Mouse (Mus musculus) ovary, postnatal 10 days (tissue): ENCODE results near the gene Pole2.

Experiments
- DNase-seq: peaks from one replicate; pipeline ENCODE4 v3.0.0; 2022; ENCODE audit warnings: low spot score

Pole2 gene

DNA sequence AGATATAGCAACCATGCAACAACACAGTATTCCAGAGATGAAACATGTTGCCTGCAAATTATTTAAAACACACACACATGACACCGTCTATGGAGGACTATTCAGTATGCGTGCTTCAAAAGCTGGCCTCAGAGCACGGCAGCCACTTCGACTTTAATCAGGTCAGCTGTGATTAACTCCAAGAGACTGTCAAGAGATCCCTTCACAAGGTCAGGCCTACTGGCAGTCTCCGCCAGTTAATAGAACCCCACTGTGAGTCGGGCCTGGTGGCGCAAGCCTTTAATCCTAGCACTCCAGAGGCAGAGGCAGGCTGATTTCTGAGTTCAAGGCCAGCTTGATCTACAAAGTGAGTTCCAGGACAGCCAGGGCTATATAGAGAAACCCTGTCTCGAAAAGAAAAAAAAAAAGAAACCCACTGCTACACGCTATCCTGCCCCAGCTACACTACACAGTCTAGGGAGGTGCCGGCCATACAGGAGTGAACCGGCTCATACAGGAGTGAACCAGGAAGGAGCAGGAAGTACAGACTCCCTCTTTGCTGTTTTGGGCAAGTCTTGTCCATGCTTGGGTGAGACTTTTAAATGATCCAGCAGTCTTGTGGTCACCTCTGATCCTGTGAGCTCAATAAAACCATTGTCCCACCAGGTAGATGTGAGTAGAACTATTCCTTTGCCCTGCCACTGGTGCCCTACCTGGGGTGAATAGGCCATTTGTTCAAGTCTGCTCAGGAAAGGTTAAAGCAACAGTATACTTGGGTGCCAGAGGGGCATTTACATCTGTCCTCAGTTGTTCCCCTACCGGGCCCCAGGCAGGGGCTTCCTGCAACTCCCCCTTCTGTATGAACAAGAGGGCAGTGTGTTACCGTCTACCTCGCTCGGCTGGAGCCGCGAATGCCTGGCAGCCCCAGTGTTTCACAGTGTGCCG is 17.7 kb downstream of the Pole2 start:
- no peak for DNase-seq

DNA sequence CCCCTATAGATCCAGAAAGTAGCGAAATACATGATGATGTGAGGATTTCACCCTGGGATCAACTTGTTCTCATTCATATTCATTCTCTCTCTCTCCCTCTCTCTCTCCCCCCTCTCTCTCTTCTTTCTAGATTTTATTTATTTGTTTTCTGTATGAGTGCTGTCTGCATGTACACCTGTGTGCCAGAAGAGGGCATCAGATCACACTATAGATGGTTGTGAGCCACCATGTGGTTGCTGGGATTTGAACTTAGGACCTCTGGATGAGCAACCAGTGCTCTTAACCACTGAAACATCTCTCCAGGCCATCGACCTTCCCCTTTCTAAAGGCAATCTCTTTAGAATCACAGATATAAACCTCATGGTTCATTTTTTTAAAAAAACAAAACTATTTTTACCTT is 19.5 kb downstream of the Pole2 start:
- no peak for DNase-seq

DNA sequence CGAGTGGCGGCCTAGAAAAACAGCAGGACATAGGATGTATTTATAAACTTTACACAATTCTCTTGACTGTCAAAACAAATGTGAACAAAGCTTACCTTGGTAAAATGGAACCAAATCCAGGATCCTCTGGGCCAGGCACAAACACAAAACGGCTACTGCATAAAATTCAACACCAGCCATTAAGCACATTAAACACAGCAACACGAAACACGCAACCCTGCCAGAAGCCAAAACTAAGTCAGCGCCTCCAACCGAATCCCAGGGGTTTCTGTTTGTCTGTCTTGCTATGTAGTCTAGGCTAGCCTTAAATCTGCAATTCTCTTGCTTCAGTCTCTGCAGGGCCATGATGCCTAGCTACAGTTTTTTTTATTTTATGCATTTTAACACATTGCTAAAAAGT is 20.1 kb downstream of the Pole2 start:
- no peak for DNase-seq

- DNase-seq = no peak
Observed at GRCm38 (mm10) chr12:69207396-69207795, 20.6 kb downstream of the Pole2 start.

GRCm38 (mm10) chr12:69204052-69204833 is 23.8 kb downstream of the Pole2 start, which contains the start of gene Gm49384:
TSS of gene Gm49384 (minus strand) at chr12:69204267.
- no peak for DNase-seq

DNA sequence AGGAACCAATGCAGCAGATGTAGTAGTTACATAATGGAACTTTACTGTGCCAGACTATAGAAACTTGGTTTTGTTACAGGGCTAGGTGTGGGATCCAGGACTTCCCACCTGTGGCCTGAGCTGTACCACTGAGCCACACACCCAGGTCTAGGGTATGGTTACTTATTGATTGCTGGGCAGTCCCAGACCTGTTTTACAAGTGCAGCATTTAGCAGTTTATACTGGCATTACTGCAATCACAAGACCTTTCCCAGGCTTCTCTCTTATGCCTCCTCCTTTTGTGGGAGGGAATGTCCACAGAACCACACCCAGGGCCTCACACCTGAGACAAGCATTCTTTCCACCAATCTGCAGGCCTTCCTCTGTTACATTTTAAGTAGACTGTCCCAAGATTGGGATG is 29.0 kb downstream of the Pole2 start:
- DNase-seq = no peak

- no peak for DNase-seq
Observed at GRCm38 (mm10) chr12:69198164-69198535, 29.8 kb downstream of the Pole2 start, which contains the start of gene Dnaaf2. TSS of gene Dnaaf2 (minus strand) at chr12:69198429.

- peak; percentile 34 for DNase-seq
Observed at GRCm38 (mm10) chr12:69197378-69198163, 30.4 kb downstream of the Pole2 start.

GRCm38 (mm10) chr12:69196444-69197377 is 31.3 kb downstream of the Pole2 start, which contains the start of gene Gm49383:
TSS of gene Gm49383 (minus strand) at chr12:69197104.
- DNase-seq = peak; percentile 37

DNA sequence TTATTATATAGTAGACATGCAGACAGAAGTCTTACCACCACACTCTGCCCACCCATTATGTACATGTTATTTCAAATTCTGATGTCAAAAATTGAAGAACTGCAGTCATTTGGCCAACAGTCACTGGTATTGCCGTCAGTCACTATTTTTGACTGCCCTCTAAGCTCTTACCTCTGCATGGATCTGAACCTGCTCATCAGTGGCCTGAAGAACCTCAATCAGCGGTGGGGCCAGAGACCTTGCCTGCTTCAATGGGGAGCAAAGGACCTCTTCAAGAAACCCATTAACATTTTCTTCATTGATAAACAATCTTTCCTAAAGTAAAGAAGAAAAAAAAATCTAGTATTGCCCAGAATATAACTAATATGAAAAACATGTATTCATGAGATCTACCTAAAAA is 35.4 kb downstream of the Pole2 start:
- DNase-seq = no peak

DNA sequence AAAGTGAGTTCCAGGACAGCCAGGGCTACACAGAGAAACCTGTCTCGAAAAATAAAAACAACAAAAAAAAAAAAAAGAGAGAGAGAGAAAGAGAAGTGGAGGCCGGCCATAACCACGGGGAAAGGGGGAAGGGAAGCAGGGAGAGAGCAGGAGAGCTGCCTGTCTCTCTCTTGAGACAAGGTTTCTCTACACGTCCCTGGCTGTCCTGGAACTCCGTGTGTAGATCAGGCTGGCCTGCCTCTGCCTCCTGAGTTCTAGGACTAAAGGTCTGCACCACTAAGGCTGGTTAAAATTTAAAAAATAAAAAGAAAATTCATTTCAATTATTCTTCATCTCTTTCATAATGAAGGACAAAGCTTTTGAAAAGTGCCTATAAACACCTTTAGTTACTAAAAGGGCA is 36.6 kb downstream of the Pole2 start:
- DNase-seq = no peak

GRCm38 (mm10) chr12:69190522-69190921 is 37.5 kb downstream of the Pole2 start:
- no peak for DNase-seq

GRCm38 (mm10) chr12:69190074-69190473 is 37.9 kb downstream of the Pole2 start:
- DNase-seq = no peak

- no peak for DNase-seq
Observed at GRCm38 (mm10) chr12:69186811-69187471, 41.1 kb downstream of the Pole2 start.

DNA sequence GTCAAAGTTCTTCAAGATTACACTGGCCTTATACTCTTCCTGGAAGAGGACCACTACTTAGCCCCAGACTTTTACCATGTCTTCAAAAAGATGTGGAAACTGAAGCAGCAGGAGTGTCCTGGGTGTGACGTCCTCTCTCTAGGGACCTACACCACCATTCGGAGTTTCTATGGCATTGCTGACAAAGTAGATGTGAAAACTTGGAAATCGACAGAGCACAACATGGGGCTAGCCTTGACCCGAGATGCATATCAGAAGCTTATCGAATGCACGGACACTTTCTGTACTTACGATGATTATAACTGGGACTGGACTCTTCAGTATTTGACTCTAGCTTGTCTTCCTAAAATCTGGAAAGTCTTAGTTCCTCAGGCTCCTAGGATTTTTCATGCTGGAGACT is 42.6 kb downstream of the Pole2 start:
- DNase-seq = no peak

- DNase-seq = no peak
Observed at GRCm38 (mm10) chr12:69184342-69185295, 43.4 kb downstream of the Pole2 start.

DNA sequence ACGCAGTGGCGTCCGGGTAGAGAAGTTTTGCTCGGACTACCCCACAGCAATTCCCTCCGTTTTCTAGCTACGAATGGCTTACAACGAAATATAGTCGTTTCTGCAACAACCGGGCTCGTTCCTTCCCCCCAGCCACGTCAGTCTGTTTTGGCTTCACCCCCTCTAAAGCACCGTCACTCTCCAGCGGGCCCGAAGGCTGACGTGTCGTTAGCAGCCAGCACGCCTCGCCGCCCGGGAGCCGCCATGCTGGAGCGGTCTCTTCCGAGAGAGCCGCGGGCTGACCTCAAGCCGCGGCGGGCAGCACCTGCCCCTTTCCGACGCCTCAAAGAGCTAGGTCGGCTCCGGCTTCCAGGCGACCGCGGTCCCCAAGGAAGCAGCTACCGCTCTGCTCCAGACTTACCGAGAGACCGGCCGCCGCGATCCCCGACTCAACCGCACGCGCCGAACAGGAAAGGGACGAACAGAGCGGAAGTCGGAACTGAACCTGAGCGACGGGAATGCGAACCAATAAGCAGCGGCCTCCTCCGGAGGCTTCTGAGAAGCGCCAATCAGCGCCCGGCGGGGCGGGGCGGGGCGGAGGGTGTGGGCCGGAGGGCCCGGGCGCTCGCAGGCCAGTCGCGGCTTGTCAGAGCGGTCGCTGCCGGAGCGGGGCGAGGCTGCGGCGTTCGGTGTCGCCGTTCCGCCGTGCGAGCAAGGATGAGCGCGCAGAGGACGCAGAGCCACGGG is 44.2 kb downstream of the Pole2 start, which contains the start of the genes Rpl36al and Mgat2:
TSS of gene Rpl36al (minus strand) at position 501 of the 726 bp plus-strand sequence.
TSS of gene Mgat2 (plus strand) at position 575 of the 726 bp plus-strand sequence.
- DNase-seq = peak; percentile 98

- DNase-seq = no peak
Observed at GRCm38 (mm10) chr12:69181800-69182199, 46.2 kb downstream of the Pole2 start.
